Mouse (Mus musculus): ENCODE data around the gene C2cd3. TPM values are rescaled to one million over a fixed set of nuclear protein-coding genes. Genes with fewer than 3 reads are reported as not detected.

Gene C2cd3
- polyA plus RNA-seq, 1 experiment = 6.0 TPM

- H3K4me3 ChIP-seq = no peak overlapping the region
- no peak for TF ChIP-seq SRF (IDR thresholded peaks at IDR 0.05; ENCODE audit: control insufficient read depth, insufficient read length, low read depth)
- H3K4me2 ChIP-seq (ENCODE audit: low read depth) = no peak overlapping the region
Observed at GRCm38 (mm10) chr7:100508670-100509069, 136.6 kb downstream of the C2cd3 start.

DNA sequence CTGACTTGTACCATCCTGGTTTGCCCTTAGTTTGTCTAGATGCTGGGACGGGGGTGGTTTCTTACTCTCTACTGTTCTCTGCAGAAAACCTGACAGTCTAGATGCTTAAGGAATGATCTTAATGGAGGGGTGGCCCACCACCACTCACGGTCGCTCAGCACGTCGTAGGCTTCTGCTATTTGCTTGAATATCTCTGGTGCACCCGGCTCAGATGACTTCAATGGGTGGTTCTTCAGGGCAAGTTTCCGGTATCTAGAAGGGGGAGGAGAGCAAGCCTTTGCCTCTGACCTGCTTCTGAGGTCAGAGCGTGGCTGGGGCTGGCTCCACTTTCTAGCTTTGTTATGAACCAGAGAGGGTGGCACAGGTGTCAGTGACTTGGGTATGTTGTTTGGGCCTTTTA lies 139.6 kb downstream of the C2cd3 start:
- Histone ChIP-seq H3K36me3 (ENCODE audit: control insufficient read depth, insufficient read depth) (no peaks in the 10 kb centered on the region), H3K4me3 (no peak overlapping the region), H3K79me2 (ENCODE audit: control insufficient read depth, insufficient read depth) (no peaks in the 10 kb centered on the region), H3K4me2 (ENCODE audit: low read depth) (no peak overlapping the region), H3K27me3 (ENCODE audit: control insufficient read depth, insufficient read depth, insufficient read length) (no peaks in the 10 kb centered on the region), H3ac (ENCODE audit: control insufficient read depth, insufficient read length) (no peak overlapping the region)
- no peak for TF ChIP-seq MYOG (IDR thresholded peaks at IDR 0.05; ENCODE audit: control insufficient read depth in 1 of 3, insufficient read depth in 1 of 3, insufficient read length in 2 of 3, low read depth in 2 of 3)

More at GRCm38 (mm10) chr7:100508670-100509069, 136.6 kb downstream of the C2cd3 start:
- H3K27me3 ChIP-seq (ENCODE audit: control insufficient read depth, insufficient read depth, insufficient read length) = no peaks in the 10 kb centered on the region
- H3K36me3 ChIP-seq (ENCODE audit: control insufficient read depth, insufficient read depth) = no peaks in the 10 kb centered on the region
- H3ac ChIP-seq (ENCODE audit: control insufficient read depth, insufficient read length) = no peak overlapping the region
- H3K79me2 ChIP-seq (ENCODE audit: control insufficient read depth, insufficient read depth) = no peaks in the 10 kb centered on the region

GRCm38 (mm10) chr7:100514573-100514972 lies 142.5 kb downstream of the C2cd3 start, which contains the start of gene Dnajb13:
TSS of gene Dnajb13 (minus strand) at chr7:100514960.
- no peak within 1 kb of the TSS for H3K4me3 ChIP-seq
- TF ChIP-seq SRF (IDR thresholded peaks at IDR 0.05; ENCODE audit: control insufficient read depth, insufficient read length, low read depth) (no peak), MYOD1 (IDR thresholded peaks at IDR 0.05; ENCODE audit: control insufficient read depth in 1 of 3, insufficient read length in 2 of 3, low read depth in 2 of 3) (no peak), POLR2AphosphoS2 (IDR thresholded peaks at IDR 0.05; ENCODE audit: insufficient read length, low read depth) (no peak), USF1 (IDR thresholded peaks at IDR 0.05; ENCODE audit: low read depth) (no peak), TCF12 (IDR thresholded peaks at IDR 0.05; ENCODE audit: insufficient read depth, poor library complexity, severe bottlenecking) (no peak), POLR2A (IDR thresholded peaks at IDR 0.05; ENCODE audit: insufficient read length, low read depth) (no peak), REST (IDR thresholded peaks at IDR 0.05; ENCODE audit: insufficient read depth, insufficient read length) (no peak), MYOG (IDR thresholded peaks at IDR 0.05; ENCODE audit: control insufficient read depth in 1 of 3, insufficient read depth in 1 of 3, insufficient read length in 2 of 3, low read depth in 2 of 3) (no peak), CEBPB (IDR thresholded peaks at IDR 0.05; ENCODE audit: insufficient read depth, poor library complexity, severe bottlenecking) (no peak), TCF3 (IDR thresholded peaks at IDR 0.05; ENCODE audit: insufficient read length, low read depth) (no peak), MAX (IDR thresholded peaks at IDR 0.05; ENCODE audit: low read depth) (no peak), E2F4 (IDR thresholded peaks at IDR 0.05; ENCODE audit: insufficient read depth) (no peak)
- H3K36me3 ChIP-seq (ENCODE audit: control insufficient read depth, insufficient read depth) = no peaks in the 10 kb centered on the region
- no peak within 1 kb of the TSS for H3K4me2 ChIP-seq (ENCODE audit: low read depth)
- H3ac ChIP-seq (ENCODE audit: control insufficient read depth, insufficient read length) = no peak within 1 kb of the TSS
- H3K27me3 ChIP-seq (ENCODE audit: control insufficient read depth, insufficient read depth, insufficient read length) = no peaks in the 10 kb centered on the region
- no peaks in the 10 kb centered on the region for H3K79me2 ChIP-seq (ENCODE audit: control insufficient read depth, insufficient read depth)

Other genes starting within 250 kb of the C2cd3 start
- gene Lipt2, start 213.0 kb upstream of the C2cd3 start, polyA plus RNA-seq (2012; fragmentation: generic; extraction: Trizol) = 3.1 TPM
- gene Kcne3, start 195.7 kb upstream of the C2cd3 start, polyA plus RNA-seq (2012; fragmentation: generic; extraction: Trizol) = not detected
- 0.28 TPM for gene Pgm2l1, start 144.8 kb upstream of the C2cd3 start, polyA plus RNA-seq (2012; fragmentation: generic; extraction: Trizol)
- 2.9 TPM for gene P4ha3, start 86.7 kb upstream of the C2cd3 start, polyA plus RNA-seq (2012; fragmentation: generic; extraction: Trizol)
- gene Ppme1, start 74 bp downstream of the C2cd3 start, polyA plus RNA-seq (2012; fragmentation: generic; extraction: Trizol) = 46.8 TPM
- gene Ucp3, start 100.8 kb downstream of the C2cd3 start, polyA plus RNA-seq (2012; fragmentation: generic; extraction: Trizol) = 2.2 TPM
- 387 TPM for gene Ucp2, start 121.1 kb downstream of the C2cd3 start, polyA plus RNA-seq (2012; fragmentation: generic; extraction: Trizol)
- gene Dnajb13, start 142.7 kb downstream of the C2cd3 start, polyA plus RNA-seq (2012; fragmentation: generic; extraction: Trizol) = 0.46 TPM
- 15.5 TPM for gene Coa4, start 164.8 kb downstream of the C2cd3 start, polyA plus RNA-seq (2012; fragmentation: generic; extraction: Trizol)
- 48.5 TPM for gene Rab6a, start 235.2 kb downstream of the C2cd3 start, polyA plus RNA-seq (2012; fragmentation: generic; extraction: Trizol)
- 34.4 TPM for gene Mrpl48, start 236.1 kb downstream of the C2cd3 start, polyA plus RNA-seq (2012; fragmentation: generic; extraction: Trizol)